Mouse (Mus musculus) liver, embryonic 15.5 days (tissue): ENCODE data around the gene Olfr284. TPM values are rescaled to one million over a fixed set of nuclear protein-coding genes. Genes with fewer than 3 reads are reported as not detected.

ENCODE experiments used
- ATAC-seq: fragments of 200-750 bp; cut with Nextera tagmentation; 2 replicates; pipeline ENCODE4 v1.8.0; 2017; ENCODE audit warnings: moderate number of reproducible peaks, mild to moderate bottlenecking, moderate library complexity; ENCODE audit not compliant: insufficient read depth
- H3K27ac ChIP-seq: fragments of 300-500 bp; sonication (generic); replicated peaks from 2 replicates; pipeline ENCODE4 v1.5.1; 2015; ENCODE audit warnings: mild to moderate bottlenecking, inconsistent platforms
- H3K27me3 ChIP-seq: fragments of 300-500 bp; sonication (generic); 2 replicates; pipeline ENCODE4 v1.6.1; 2015; ENCODE audit warnings: mild to moderate bottlenecking, inconsistent platforms
- H3K36me3 ChIP-seq: fragments of 300-500 bp; sonication (generic); replicated peaks from 2 replicates; pipeline ENCODE4 v1.6.1; 2015; ENCODE audit warnings: moderate library complexity, mild to moderate bottlenecking, inconsistent platforms
- H3K4me1 ChIP-seq: fragments of 300-500 bp; sonication (generic); replicated peaks from 2 replicates; pipeline ENCODE4 v1.6.1; 2015; ENCODE audit warnings: inconsistent platforms
- H3K4me2 ChIP-seq: fragments of 300-500 bp; sonication (generic); 2 replicates; pipeline ENCODE4 v1.6.1; 2015; ENCODE audit warnings: moderate library complexity, mild to moderate bottlenecking, inconsistent platforms
- H3K4me3 ChIP-seq: fragments of 300-500 bp; sonication (generic); replicated peaks from 2 replicates; pipeline ENCODE4 v1.5.1; 2015; ENCODE audit warnings: mild to moderate bottlenecking, inconsistent platforms
- H3K9ac ChIP-seq: fragments of 300-500 bp; sonication (generic); 2 replicates; pipeline ENCODE4 v1.6.1; 2015; ENCODE audit warnings: moderate library complexity, mild to moderate bottlenecking, inconsistent platforms
- H3K9me3 ChIP-seq: fragments of 300-500 bp; sonication (generic); replicated peaks from 2 replicates; pipeline ENCODE4 v1.6.1; 2016; ENCODE audit warnings: inconsistent platforms
- WGBS: fragments of 180-500 bp; shearing (Covaris S2); methylation state at CpG from one replicate; pipeline ENCODE4 v1.1.7; 2015; ENCODE audit warnings: mixed read lengths; ENCODE audit not compliant: insufficient replicate concordance; 5-methylcytosine and 5-hydroxymethylcytosine counted together
- polyA plus RNA-seq: library from polyadenylated mRNA; unstranded; fragments of >200 nt; fragmentation: Nextera tagmentation; extraction: Ambion mirVana; gene quantifications from 2 replicates; pipeline ENCODE4 v1.2.1, GENCODE M21; 2015

The Olfr284 gene
- polyA plus RNA-seq = not detected in 2 replicates

GRCm38 (mm10) chr15:98340887-98341286, at the start of gene Olfr284:
Gene Olfr284, minus strand, starts transcription at chr15:98340987.
- Histone ChIP-seq H3K4me3 (no peak within 1 kb of the TSS), H3K4me1 (no peaks in the 10 kb centered on the region), H3K9me3 (no peaks in the 10 kb centered on the region), H3K27me3 (no peaks in the 10 kb centered on the region), H3K27ac (no peak within 1 kb of the TSS), H3K4me2 (no peak within 1 kb of the TSS), H3K9ac (no peak within 1 kb of the TSS), H3K36me3 (no peaks in the 10 kb centered on the region)
- ATAC-seq = no peak
- WGBS = 68% methylated on average over 8 of the region's 8 CpGs

- H3K4me3 ChIP-seq = no peak overlapping the region
- ATAC-seq = no peak
Observed at GRCm38 (mm10) chr15:98389796-98390195, 49.0 kb upstream of the Olfr284 start.

GRCm38 (mm10) chr15:98387621-98388020, 46.8 kb upstream of the Olfr284 start:
- H3K4me1 ChIP-seq = no peaks in the 10 kb centered on the region
- no peaks in the 10 kb centered on the region for H3K36me3 ChIP-seq
- no peak overlapping the region for H3K27ac ChIP-seq
- no peak for ATAC-seq
- H3K4me2 ChIP-seq = no peak overlapping the region
- H3K9me3 ChIP-seq = no peaks in the 10 kb centered on the region
- H3K9ac ChIP-seq = no peak overlapping the region
- 57% methylated on average over 2 of the region's 2 CpGs for WGBS
- H3K4me3 ChIP-seq = no peak overlapping the region
- no peaks in the 10 kb centered on the region; the same call in 1 of the 2 replicates for H3K27me3 ChIP-seq

More at GRCm38 (mm10) chr15:98389796-98390195, 49.0 kb upstream of the Olfr284 start:
- 20% methylated on average over 7 of the region's 7 CpGs for WGBS
- Histone ChIP-seq H3K9me3 (no peaks in the 10 kb centered on the region), H3K4me1 (no peaks in the 10 kb centered on the region), H3K27me3 (no peaks in the 10 kb centered on the region), H3K27ac (no peak overlapping the region), H3K36me3 (no peaks in the 10 kb centered on the region), H3K9ac (no peak overlapping the region), H3K4me2 (no peak overlapping the region)

- 66% methylated on average over 6 of the region's 6 CpGs for WGBS
- no peaks in the 10 kb centered on the region for H3K4me1 ChIP-seq
- ATAC-seq = no peak
- H3K9me3 ChIP-seq = no peaks in the 10 kb centered on the region
- no peak within 1 kb of the TSS for H3K4me3 ChIP-seq
- no peak within 1 kb of the TSS for H3K27ac ChIP-seq
- no peaks in the 10 kb centered on the region; the same call in 1 of the 2 replicates for H3K27me3 ChIP-seq
- H3K9ac ChIP-seq = no peak within 1 kb of the TSS
- H3K36me3 ChIP-seq = no peaks in the 10 kb centered on the region
- H3K4me2 ChIP-seq = no peak within 1 kb of the TSS
Observed at GRCm38 (mm10) chr15:98380846-98381245, 40.1 kb upstream of the Olfr284 start, which contains the start of gene Olfr283. Gene Olfr283, minus strand, starts transcription at chr15:98380946.

- no peak overlapping the region for H3K9ac ChIP-seq
- H3K27ac ChIP-seq = no peak overlapping the region
- WGBS = 77% methylated on average over 13 of the region's 13 CpGs
- no peaks in the 10 kb centered on the region for H3K27me3 ChIP-seq
- no peaks in the 10 kb centered on the region for H3K9me3 ChIP-seq
- H3K4me2 ChIP-seq = no peak overlapping the region
- no peaks in the 10 kb centered on the region for H3K4me1 ChIP-seq
- ATAC-seq = no peak
- H3K36me3 ChIP-seq = no peaks in the 10 kb centered on the region
- no peak overlapping the region for H3K4me3 ChIP-seq
Observed at GRCm38 (mm10) chr15:98378209-98378608, 37.4 kb upstream of the Olfr284 start.

- Histone ChIP-seq H3K4me2 (no peak within 1 kb of the TSS), H3K27me3 (no peaks in the 10 kb centered on the region), H3K36me3 (no peaks in the 10 kb centered on the region), H3K4me1 (no peaks in the 10 kb centered on the region), H3K4me3 (no peak within 1 kb of the TSS), H3K9ac (no peak within 1 kb of the TSS), H3K9me3 (no peaks in the 10 kb centered on the region), H3K27ac (no peak within 1 kb of the TSS)
- ATAC-seq = no peak
- 72% methylated on average over 5 of the region's 5 CpGs for WGBS
Observed at GRCm38 (mm10) chr15:98317177-98317724, 23.5 kb downstream of the Olfr284 start, which contains the start of gene Olfr285. Gene Olfr285, minus strand, starts transcription at chr15:98317353.

GRCm38 (mm10) chr15:98315703-98316102, 25.1 kb downstream of the Olfr284 start:
- ATAC-seq = no peak

GRCm38 (mm10) chr15:98295628-98296551, 44.9 kb downstream of the Olfr284 start, which contains the start of gene Zfp641:
Gene Zfp641, minus strand, starts transcription at chr15:98296161.
- Histone ChIP-seq H3K36me3 (no peaks in the 10 kb centered on the region), H3K9ac (no peak within 1 kb of the TSS), H3K4me3 (peak within 1 kb of the TSS; percentile 46), H3K27me3 (peaks cover 27% of the 10 kb centered on the region), H3K4me1 (no peaks in the 10 kb centered on the region), H3K27ac (no peak within 1 kb of the TSS), H3K4me2 (peak within 1 kb of the TSS; percentile 63), H3K9me3 (no peaks in the 10 kb centered on the region)
- no peak for ATAC-seq
- WGBS = 3% methylated on average over 60 of the region's 60 CpGs

More at GRCm38 (mm10) chr15:98315703-98316102, 25.1 kb downstream of the Olfr284 start:
- Histone ChIP-seq H3K4me1 (no peaks in the 10 kb centered on the region), H3K9me3 (no peaks in the 10 kb centered on the region), H3K27ac (no peak overlapping the region), H3K36me3 (no peaks in the 10 kb centered on the region), H3K4me2 (no peak overlapping the region), H3K27me3 (no peaks in the 10 kb centered on the region), H3K4me3 (no peak overlapping the region), H3K9ac (no peak overlapping the region)
- 32% methylated on average over 6 of the region's 6 CpGs for WGBS

- no peaks in the 10 kb centered on the region for H3K9me3 ChIP-seq
- H3K4me1 ChIP-seq = no peaks in the 10 kb centered on the region
- H3K4me3 ChIP-seq = no peak overlapping the region
- 61% methylated on average over 8 of the region's 8 CpGs for WGBS
- no peak overlapping the region for H3K9ac ChIP-seq
- no peak overlapping the region for H3K27ac ChIP-seq
- H3K4me2 ChIP-seq = no peak overlapping the region
- H3K36me3 ChIP-seq = no peaks in the 10 kb centered on the region
- no peak for ATAC-seq
- peaks cover 27% of the 10 kb centered on the region for H3K27me3 ChIP-seq
Observed at GRCm38 (mm10) chr15:98293651-98294050, 47.1 kb downstream of the Olfr284 start.
